8 mouse cellular contexts compared by ENCODE assay signal in genomic region chr1:104769250-104769607, GRCm38 (mm10). TPM values are rescaled to one million over a fixed set of nuclear protein-coding genes. Genes with fewer than 3 reads are reported as not detected.
DNase-seq lines count a peak whose midpoint lies in the region; ATAC-seq and TF ChIP-seq lines count a peak whose summit lies in the region.

No protein-coding gene starts in this region.

- peak overlapping the region; percentile 33 for H3K4me3 ChIP-seq in kidney, postnatal 0 days (replicated peaks; ENCODE audit: low read depth, low read length)
- peak overlapping the region; percentile 63 for H3K4me3 ChIP-seq in heart, embryonic 15.5 days
- peak overlapping the region; percentile 49 for H3K4me3 ChIP-seq in limb, embryonic 13.5 days

- peak; percentile 33 for DNase-seq in kidney, postnatal 0 days (ENCODE audit: low spot score)
- no peak for DNase-seq in kidney, postnatal 25 days
- DNase-seq in cerebellum, adult 9-11 months = peak; percentile 70
- DNase-seq in right cerebral cortex, postnatal 10 days (ENCODE audit: low spot score in 2 of 2) = peak; percentile 52 to 66
- DNase-seq in adrenal gland, postnatal 4 days (ENCODE audit: low spot score in 2 of 2) = no peak
- no peak for DNase-seq in kidney, adult 9 months

- no peaks in the 10 kb centered on the region for H3K9me3 ChIP-seq in kidney, postnatal 0 days (replicated peaks; ENCODE audit: low read length)
- H3K9me3 ChIP-seq in heart, embryonic 15.5 days (replicated peaks) = no peaks in the 10 kb centered on the region
- H3K9me3 ChIP-seq in limb, embryonic 13.5 days = no peaks in the 10 kb centered on the region

- H3K27me3 ChIP-seq in kidney, postnatal 0 days (ENCODE audit: insufficient read depth, low read length) = peaks cover 9% of the 10 kb centered on the region; the same call in 1 of the 2 replicates
- 0 out of 2 replicates have a peak, but pooled peaks cover 3% of the 10 kb centered on the region for H3K27me3 ChIP-seq in heart, embryonic 15.5 days
- H3K27me3 ChIP-seq in limb, embryonic 13.5 days = peaks cover 51% of the 10 kb centered on the region

- H3K27ac ChIP-seq in kidney, postnatal 0 days = no peak overlapping the region
- H3K27ac ChIP-seq in heart, embryonic 15.5 days = peak overlapping the region; percentile 29
- no peak overlapping the region for H3K27ac ChIP-seq in limb, embryonic 13.5 days

- H3K9ac ChIP-seq in kidney, postnatal 0 days (ENCODE audit: low read depth, low read length) = peak overlapping the region; percentile 31; the same call in 1 of the 2 replicates
- H3K9ac ChIP-seq in heart, embryonic 15.5 days = peak overlapping the region; percentile 47
- peak overlapping the region; percentile 55 for H3K9ac ChIP-seq in limb, embryonic 13.5 days

- peaks cover 6% of the 10 kb centered on the region; the same call in 1 of the 2 replicates for H3K4me1 ChIP-seq in kidney, postnatal 0 days (replicated peaks; ENCODE audit: insufficient read depth, low read length)
- peaks cover 18% of the 10 kb centered on the region for H3K4me1 ChIP-seq in heart, embryonic 15.5 days (replicated peaks)
- peaks cover 15% of the 10 kb centered on the region for H3K4me1 ChIP-seq in limb, embryonic 13.5 days

- under 1% methylated on average over 12 of the region's 12 CpGs for WGBS in kidney, postnatal 0 days
- WGBS in heart, embryonic 15.5 days = under 1% methylated on average over 12 of the region's 12 CpGs
- under 1% methylated on average over 12 of the region's 12 CpGs for WGBS in limb, embryonic 13.5 days

- no peak for ATAC-seq in kidney, postnatal 0 days (replicated peaks; ENCODE audit: low FRiP score, low read depth)
- ATAC-seq in heart, embryonic 15.5 days (replicated peaks; ENCODE audit: insufficient number of reproducible peaks, insufficient read depth, low FRiP score, low read depth) = peak; percentile 48
- 0 out of 2 replicates have a peak, but pooled peaks have one; percentile 15 for ATAC-seq in limb, embryonic 13.5 days (ENCODE audit: low FRiP score, low read depth)

- TF ChIP-seq CTCF in kidney, postnatal 0 days (IDR thresholded peaks at IDR 0.05; ENCODE audit: low read depth) = no peak

- no peaks in the 10 kb centered on the region for H3K36me3 ChIP-seq in kidney, postnatal 0 days (ENCODE audit: insufficient read depth, low read length)
- no peaks in the 10 kb centered on the region for H3K36me3 ChIP-seq in heart, embryonic 15.5 days
- no peaks in the 10 kb centered on the region for H3K36me3 ChIP-seq in limb, embryonic 13.5 days

- H3K4me2 ChIP-seq in kidney, postnatal 0 days (ENCODE audit: low read length) = peak overlapping the region; percentile 79
- peak overlapping the region; percentile 91 for H3K4me2 ChIP-seq in heart, embryonic 15.5 days
- H3K4me2 ChIP-seq in limb, embryonic 13.5 days (replicated peaks) = peak overlapping the region; percentile 95

RNA-seq across cellular contexts. Expression of gene Cdh20, which starts 0.9 kb away (rescaled TPM):
- 0.08 and 0.09 TPM in 2 replicates for polyA plus RNA-seq in kidney, postnatal 0 days (2015; fragmentation: Nextera tagmentation; extraction: Ambion mirVana)
- 1.1 and 1.3 TPM in 2 replicates for polyA plus RNA-seq in heart, embryonic 15.5 days (2015; fragmentation: Nextera tagmentation; extraction: Ambion mirVana)
- 0.15 and 0.26 TPM in 2 replicates for polyA plus RNA-seq in limb, embryonic 13.5 days (2015; fragmentation: Nextera tagmentation; extraction: Ambion mirVana)
- total RNA-seq in adrenal gland, postnatal 4 days (2021) = under 1 TPM; 0.34 to 0.71 TPM

Comparison
In these comparisons a context has a peak if more than half of its experiments do, and no peak if none do; other contexts are left out.
1. DNase-seq: peak in kidney, postnatal 0 days (single experiment), cerebellum, adult 9-11 months (single experiment) and right cerebral cortex, postnatal 10 days (2 of 2); none in kidney, postnatal 25 days (0 of 2), adrenal gland, postnatal 4 days (0 of 2) and kidney, adult 9 months (single experiment).
2. Peak in every context shown above with its lines, with median percentiles within 50 percentile points of each other: H3K4me2 ChIP-seq, H3K4me3 ChIP-seq and H3K9ac ChIP-seq.